Mouse (Mus musculus) liver, embryonic 15.5 days (tissue): ENCODE measurements around the gene Nras. TPM values are rescaled to one million over a fixed set of nuclear protein-coding genes. Genes with fewer than 3 reads are reported as not detected.

Experiments
- ATAC-seq: fragments of 200-750 bp; cut with Nextera tagmentation; 2 replicates; pipeline ENCODE4 v1.8.0; 2017; ENCODE audit warnings: moderate number of reproducible peaks, mild to moderate bottlenecking, moderate library complexity; ENCODE audit not compliant: insufficient read depth
- H3K27ac ChIP-seq: fragments of 300-500 bp; sonication (generic); replicated peaks from 2 replicates; pipeline ENCODE4 v1.5.1; 2015; ENCODE audit warnings: mild to moderate bottlenecking, inconsistent platforms
- H3K27me3 ChIP-seq: fragments of 300-500 bp; sonication (generic); 2 replicates; pipeline ENCODE4 v1.6.1; 2015; ENCODE audit warnings: mild to moderate bottlenecking, inconsistent platforms
- H3K36me3 ChIP-seq: fragments of 300-500 bp; sonication (generic); replicated peaks from 2 replicates; pipeline ENCODE4 v1.6.1; 2015; ENCODE audit warnings: moderate library complexity, mild to moderate bottlenecking, inconsistent platforms
- H3K4me1 ChIP-seq: fragments of 300-500 bp; sonication (generic); replicated peaks from 2 replicates; pipeline ENCODE4 v1.6.1; 2015; ENCODE audit warnings: inconsistent platforms
- H3K4me2 ChIP-seq: fragments of 300-500 bp; sonication (generic); 2 replicates; pipeline ENCODE4 v1.6.1; 2015; ENCODE audit warnings: moderate library complexity, mild to moderate bottlenecking, inconsistent platforms
- H3K4me3 ChIP-seq: fragments of 300-500 bp; sonication (generic); replicated peaks from 2 replicates; pipeline ENCODE4 v1.5.1; 2015; ENCODE audit warnings: mild to moderate bottlenecking, inconsistent platforms
- H3K9ac ChIP-seq: fragments of 300-500 bp; sonication (generic); 2 replicates; pipeline ENCODE4 v1.6.1; 2015; ENCODE audit warnings: moderate library complexity, mild to moderate bottlenecking, inconsistent platforms
- H3K9me3 ChIP-seq: fragments of 300-500 bp; sonication (generic); replicated peaks from 2 replicates; pipeline ENCODE4 v1.6.1; 2016; ENCODE audit warnings: inconsistent platforms
- WGBS: fragments of 180-500 bp; shearing (Covaris S2); methylation state at CpG from one replicate; pipeline ENCODE4 v1.1.7; 2015; ENCODE audit warnings: mixed read lengths; ENCODE audit not compliant: insufficient replicate concordance; 5-methylcytosine and 5-hydroxymethylcytosine counted together
- polyA plus RNA-seq: library from polyadenylated mRNA; unstranded; fragments of >200 nt; fragmentation: Nextera tagmentation; extraction: Ambion mirVana; gene quantifications from 2 replicates; pipeline ENCODE4 v1.2.1, GENCODE M21; 2015

The Nras gene
- polyA plus RNA-seq, 1 experiment from 2014 or later = 37.1 TPM

- ATAC-seq = no peak
- 88% methylated on average over 8 of the region's 8 CpGs for WGBS
- H3K4me3 ChIP-seq = no peak overlapping the region
- no peak overlapping the region for H3K4me2 ChIP-seq
- no peak overlapping the region for H3K27ac ChIP-seq
- no peak overlapping the region for H3K9ac ChIP-seq
- peaks cover 65% of the 10 kb centered on the region for H3K36me3 ChIP-seq
- H3K4me1 ChIP-seq = no peaks in the 10 kb centered on the region
- no peaks in the 10 kb centered on the region for H3K27me3 ChIP-seq
- H3K9me3 ChIP-seq = no peaks in the 10 kb centered on the region
Measured at GRCm38 (mm10) chr3:103066927-103067326, 8.8 kb downstream of the Nras start.

GRCm38 (mm10) chr3:103068971-103069370, 10.9 kb downstream of the Nras start:
- ATAC-seq = no peak
- no peaks in the 10 kb centered on the region for H3K9me3 ChIP-seq
- H3K27me3 ChIP-seq = no peaks in the 10 kb centered on the region
- no peaks in the 10 kb centered on the region for H3K4me1 ChIP-seq
- peaks cover 44% of the 10 kb centered on the region for H3K36me3 ChIP-seq
- no peak overlapping the region for H3K27ac ChIP-seq
- 84% methylated on average over 6 of the region's 6 CpGs for WGBS
- H3K4me2 ChIP-seq = no peak overlapping the region
- H3K9ac ChIP-seq = no peak overlapping the region
- no peak overlapping the region for H3K4me3 ChIP-seq

GRCm38 (mm10) chr3:103073771-103074170, 15.7 kb downstream of the Nras start, which contains the start of gene Ampd1:
TSS of gene Ampd1 (plus strand) at chr3:103074014.
- Histone ChIP-seq H3K27ac (no peak within 1 kb of the TSS), H3K4me1 (no peaks in the 10 kb centered on the region), H3K4me2 (no peak within 1 kb of the TSS), H3K4me3 (no peak within 1 kb of the TSS), H3K27me3 (no peaks in the 10 kb centered on the region), H3K9me3 (no peaks in the 10 kb centered on the region), H3K9ac (no peak within 1 kb of the TSS), H3K36me3 (peaks cover 4% of the 10 kb centered on the region)
- WGBS = 58% methylated on average over 5 of the region's 5 CpGs
- ATAC-seq = no peak

GRCm38 (mm10) chr3:103075871-103076270, 17.8 kb downstream of the Nras start:
- WGBS = 69% methylated on average over 9 of the region's 9 CpGs
- no peak overlapping the region for H3K4me2 ChIP-seq
- no peaks in the 10 kb centered on the region for H3K4me1 ChIP-seq
- H3K27me3 ChIP-seq = no peaks in the 10 kb centered on the region
- ATAC-seq = no peak
- H3K36me3 ChIP-seq = no peaks in the 10 kb centered on the region
- H3K9ac ChIP-seq = no peak overlapping the region
- H3K4me3 ChIP-seq = no peak overlapping the region
- H3K9me3 ChIP-seq = no peaks in the 10 kb centered on the region
- H3K27ac ChIP-seq = no peak overlapping the region

- H3K9ac ChIP-seq = no peak overlapping the region
- H3K4me3 ChIP-seq = no peak overlapping the region
- no peaks in the 10 kb centered on the region for H3K9me3 ChIP-seq
- no peak overlapping the region for H3K4me2 ChIP-seq
- no peak for ATAC-seq
- H3K27ac ChIP-seq = no peak overlapping the region
- no peaks in the 10 kb centered on the region for H3K36me3 ChIP-seq
- 67% methylated on average over 9 of the region's 9 CpGs for WGBS
- no peaks in the 10 kb centered on the region for H3K4me1 ChIP-seq
- no peaks in the 10 kb centered on the region for H3K27me3 ChIP-seq
Measured at GRCm38 (mm10) chr3:103076476-103076875, 18.4 kb downstream of the Nras start.

- H3K27ac ChIP-seq = no peak overlapping the region
- no peaks in the 10 kb centered on the region for H3K9me3 ChIP-seq
- ATAC-seq = no peak
- H3K9ac ChIP-seq = no peak overlapping the region
- H3K4me1 ChIP-seq = no peaks in the 10 kb centered on the region
- 73% methylated on average over 8 of the region's 9 CpGs for WGBS
- no peaks in the 10 kb centered on the region for H3K27me3 ChIP-seq
- no peaks in the 10 kb centered on the region for H3K36me3 ChIP-seq
- H3K4me2 ChIP-seq = no peak overlapping the region
- H3K4me3 ChIP-seq = no peak overlapping the region
Measured at GRCm38 (mm10) chr3:103079301-103079700, 21.2 kb downstream of the Nras start.

GRCm38 (mm10) chr3:103081051-103081450, 23.0 kb downstream of the Nras start:
- Histone ChIP-seq H3K4me1 (no peaks in the 10 kb centered on the region), H3K27ac (no peak overlapping the region), H3K27me3 (no peaks in the 10 kb centered on the region), H3K4me3 (no peak overlapping the region), H3K4me2 (no peak overlapping the region), H3K9me3 (no peaks in the 10 kb centered on the region), H3K9ac (no peak overlapping the region), H3K36me3 (no peaks in the 10 kb centered on the region)
- WGBS = 64% methylated on average over 11 of the region's 11 CpGs
- ATAC-seq = no peak

GRCm38 (mm10) chr3:103081861-103082453, 23.9 kb downstream of the Nras start:
- Histone ChIP-seq H3K9me3 (no peaks in the 10 kb centered on the region), H3K36me3 (no peaks in the 10 kb centered on the region), H3K4me3 (no peak overlapping the region), H3K4me1 (no peaks in the 10 kb centered on the region), H3K27ac (no peak overlapping the region), H3K4me2 (no peak overlapping the region), H3K9ac (no peak overlapping the region), H3K27me3 (no peaks in the 10 kb centered on the region)
- 78% methylated on average over 17 of the region's 17 CpGs for WGBS
- ATAC-seq = no peak

- no peaks in the 10 kb centered on the region for H3K27me3 ChIP-seq
- H3K27ac ChIP-seq = no peak overlapping the region
- H3K4me2 ChIP-seq = no peak overlapping the region
- no peak for ATAC-seq
- H3K4me3 ChIP-seq = no peak overlapping the region
- H3K9me3 ChIP-seq = no peaks in the 10 kb centered on the region
- no peaks in the 10 kb centered on the region for H3K4me1 ChIP-seq
- no peak overlapping the region for H3K9ac ChIP-seq
- H3K36me3 ChIP-seq = no peaks in the 10 kb centered on the region
- 69% methylated on average over 5 of the region's 5 CpGs for WGBS
Measured at GRCm38 (mm10) chr3:103082761-103083160, 24.7 kb downstream of the Nras start.

- Histone ChIP-seq H3K4me3 (no peak overlapping the region), H3K4me2 (no peak overlapping the region), H3K4me1 (no peaks in the 10 kb centered on the region), H3K36me3 (no peaks in the 10 kb centered on the region), H3K9ac (no peak overlapping the region), H3K9me3 (no peaks in the 10 kb centered on the region), H3K27me3 (0 out of 2 replicates have a peak, but pooled peaks cover 6% of the 10 kb centered on the region), H3K27ac (no peak overlapping the region)
- no peak for ATAC-seq
- 57% methylated on average over 3 of the region's 3 CpGs for WGBS
Measured at GRCm38 (mm10) chr3:103085986-103086385, 27.9 kb downstream of the Nras start.

GRCm38 (mm10) chr3:103091753-103092152, 33.7 kb downstream of the Nras start:
- ATAC-seq = no peak
- 43% methylated on average over 2 of the region's 2 CpGs for WGBS
- Histone ChIP-seq H3K9ac (no peak overlapping the region), H3K4me3 (no peak overlapping the region), H3K27ac (no peak overlapping the region), H3K36me3 (no peaks in the 10 kb centered on the region), H3K4me1 (no peaks in the 10 kb centered on the region), H3K27me3 (peaks cover 17% of the 10 kb centered on the region), H3K4me2 (no peak overlapping the region), H3K9me3 (no peaks in the 10 kb centered on the region)

- Histone ChIP-seq H3K27ac (no peak overlapping the region), H3K9ac (no peak overlapping the region), H3K4me1 (peaks cover 19% of the 10 kb centered on the region), H3K4me2 (no peak overlapping the region), H3K4me3 (no peak overlapping the region), H3K9me3 (no peaks in the 10 kb centered on the region), H3K36me3 (no peaks in the 10 kb centered on the region), H3K27me3 (peaks cover 23% of the 10 kb centered on the region)
- ATAC-seq = no peak
- 74% methylated on average over 23 of the region's 23 CpGs for WGBS
Measured at GRCm38 (mm10) chr3:103098662-103099061, 40.6 kb downstream of the Nras start.
